Mouse (Mus musculus): ENCODE measurements around the gene Apol7a. TPM values are rescaled to one million over a fixed set of nuclear protein-coding genes. Genes with fewer than 3 reads are reported as not detected.

Apol7a gene
- not detected in 2 replicates for polyA plus RNA-seq (2012; ENCODE audit: low replicate concordance)

DNA sequence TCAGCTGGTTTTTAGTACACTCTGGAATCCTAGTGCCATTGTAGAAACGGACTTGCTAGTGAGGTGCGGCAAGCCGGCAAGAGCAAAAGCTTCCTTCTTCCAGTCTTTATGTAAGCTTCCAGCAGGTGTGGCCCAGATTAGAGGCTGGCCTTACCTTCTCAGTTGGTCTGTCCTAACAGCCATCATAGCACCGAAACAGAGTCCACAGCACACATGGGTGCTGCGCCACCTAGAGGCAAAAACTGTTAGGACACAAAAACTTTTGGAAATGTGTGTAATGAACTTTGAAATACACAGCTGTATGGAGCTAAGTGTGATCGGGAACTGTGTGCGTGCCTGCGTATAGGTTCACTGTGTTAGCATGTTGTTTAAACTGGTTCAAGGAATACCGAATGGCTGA, at the start of gene Apol7a:
TSS of gene Apol7a (minus strand) at position 84 of the 400 bp plus-strand sequence.

GRCm38 (mm10) chr15:77447392-77447791, 48.5 kb upstream of the Apol7a start, which contains the start of gene Apol7b:
Apol7b (minus strand) TSS chr15:77447492.

DNA sequence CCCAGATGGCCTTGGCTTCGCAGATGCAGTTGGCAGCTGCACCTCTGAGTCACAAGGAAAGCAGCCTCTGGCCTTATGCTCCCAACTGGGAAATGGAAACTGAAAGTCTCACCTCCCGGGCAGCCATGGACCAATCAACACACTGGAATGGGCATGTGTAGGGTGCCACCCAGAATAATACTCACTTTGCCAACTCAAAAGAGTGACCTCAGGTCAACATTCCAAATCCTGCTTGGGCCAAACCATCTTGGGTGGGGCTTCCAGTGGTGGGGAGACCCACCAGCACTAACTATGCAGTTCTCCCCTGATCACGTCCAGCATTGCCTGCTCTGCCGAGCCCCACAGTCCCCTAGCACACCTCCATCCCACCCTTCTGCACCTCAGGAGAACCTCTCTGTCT, 12.1 kb upstream of the Apol7a start, which contains the start of gene Apol9a:
TSS of gene Apol9a (minus strand) at position 101 of the 400 bp plus-strand sequence.

Other genes with a start within 250 kb of the Apol7a start
- gene Rbfox2, start 92.1 kb downstream of the Apol7a start, polyA plus RNA-seq (2012; ENCODE audit: low replicate concordance) = 0.30 and 0.63 TPM in 2 replicates
- gene Apol9a, start 12.0 kb upstream of the Apol7a start, polyA plus RNA-seq (2012; ENCODE audit: low replicate concordance) = 0.37 TPM in 1 of 2 replicates, not detected in the other
- gene Apol7b, start 48.4 kb upstream of the Apol7a start, polyA plus RNA-seq (2012; ENCODE audit: low replicate concordance) = 0.07 TPM in 1 of 2 replicates, not detected in the other
- 0.04 TPM in 1 of 2 replicates, not detected in the other for gene Apol10a, start 77.9 kb upstream of the Apol7a start, polyA plus RNA-seq (2012; ENCODE audit: low replicate concordance)
- not detected in 2 replicates for gene Apol11a, start 109.2 kb upstream of the Apol7a start, polyA plus RNA-seq (2012; ENCODE audit: low replicate concordance)
- 0.07 TPM in 1 of 2 replicates, not detected in the other for gene Apol7c, start 134.2 kb upstream of the Apol7a start, polyA plus RNA-seq (2012; ENCODE audit: low replicate concordance)
- not detected in 2 replicates for gene 1700025B11Rik, start 162.8 kb upstream of the Apol7a start, polyA plus RNA-seq (2012; ENCODE audit: low replicate concordance)
- 0.05 TPM in 1 of 2 replicates, not detected in the other for gene Apol10b, start 197.0 kb upstream of the Apol7a start, polyA plus RNA-seq (2012; ENCODE audit: low replicate concordance)
- not detected in 2 replicates for gene Gm36245, start 200.1 kb upstream of the Apol7a start, polyA plus RNA-seq (2012; ENCODE audit: low replicate concordance)
- gene Apol11b, start 244.2 kb upstream of the Apol7a start, polyA plus RNA-seq (2012; ENCODE audit: low replicate concordance) = 1.6 TPM in 1 of 2 replicates, not detected in the other

All from hematopoietic multipotent progenitor cell, adult 10-12 weeks (in vitro differentiated cells).